Comparison of ENCODE assay signal across 9 mouse cellular contexts in the genomic region with DNA sequence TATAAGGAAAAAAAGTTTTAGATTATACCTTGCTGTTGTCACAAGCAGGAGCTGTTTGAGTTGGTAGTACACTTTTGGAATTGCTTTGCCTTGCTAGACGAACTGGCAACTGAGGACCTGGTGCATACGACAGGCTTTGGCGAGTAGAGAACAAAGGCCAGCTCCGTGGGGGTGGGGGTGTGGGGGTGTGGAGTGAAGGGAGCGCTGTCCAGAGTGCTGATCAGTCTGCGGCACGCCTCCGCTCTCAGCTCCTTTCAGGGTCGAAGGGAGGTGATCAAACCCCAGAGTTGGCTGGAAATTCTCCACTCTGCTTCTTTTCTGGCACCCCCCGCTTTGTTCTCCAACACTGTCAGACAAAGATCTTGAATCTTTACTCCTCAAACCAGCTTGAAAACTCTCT. TPM values are rescaled to one million over a fixed set of nuclear protein-coding genes. Genes with fewer than 3 reads are reported as not detected.
DNase-seq lines count a peak whose midpoint lies in the region; ATAC-seq and TF ChIP-seq lines count a peak whose summit lies in the region.
"Had no signal": no experiment of that assay in that cellular context is flagged by ENCODE, and none has a peak within 500 bp of the region (broad histone marks: within the 10 kb centered on the region; RNA-seq: fewer than 3 reads in every experiment).

No protein-coding gene starts in this region.

- ATAC-seq in midbrain, embryonic 15.5 days (replicated peaks): peak; percentile 44

- no peaks in the 10 kb centered on the region for H3K27me3 ChIP-seq in midbrain, embryonic 15.5 days (replicated peaks)

- H3K4me3 ChIP-seq in midbrain, embryonic 15.5 days: peak overlapping the region; percentile 28
- no peak overlapping the region for H3K4me3 ChIP-seq in left cerebral cortex, adult 2 months
- H3K4me3 ChIP-seq: liver, embryonic 13.5 days had no signal

- peaks cover 49% of the 10 kb centered on the region for H3K4me1 ChIP-seq in midbrain, embryonic 15.5 days
- H3K4me1 ChIP-seq: liver, embryonic 13.5 days had no signal

- peak overlapping the region; percentile 77 for H3K4me2 ChIP-seq in midbrain, embryonic 15.5 days
- H3K4me2 ChIP-seq: liver, embryonic 13.5 days had no signal

- no peaks in the 10 kb centered on the region for H3K9me3 ChIP-seq in midbrain, embryonic 15.5 days
- H3K9me3 ChIP-seq: liver, embryonic 13.5 days had no signal

- intact Hi-C loops in left cerebral cortex, postnatal 4 days (cut with DNase I): no loop called here
- intact Hi-C loops in left cerebral cortex, postnatal 36 days (cut with DNase I): no loop called here
- intact Hi-C loops in left cerebral cortex, adult 2 months (cut with DNase I): no loop called here

- peak overlapping the region; percentile 14; the same call in 1 of the 2 replicates for H3K9ac ChIP-seq in midbrain, embryonic 15.5 days
- H3K9ac ChIP-seq: liver, embryonic 13.5 days had no signal

- peak overlapping the region; percentile 79 for H3K27ac ChIP-seq in midbrain, embryonic 15.5 days
- no peak overlapping the region for H3K27ac ChIP-seq in left cerebral cortex, adult 2 months
- H3K27ac ChIP-seq: liver, embryonic 13.5 days had no signal

- WGBS in midbrain, embryonic 15.5 days: 1% methylated on average over 10 of the region's 10 CpGs

- peak; percentile 82 for DNase-seq in left cerebral cortex, postnatal 4 days
- DNase-seq in left cerebral cortex, postnatal 36 days (ENCODE audit: low spot score in 2 of 2): no peak
- DNase-seq in ZHBTc4 (ENCODE audit: low read depth, low spot score): peak; percentile 72
- peak; percentile 85 for DNase-seq in embryo, embryonic 10.5 days (ENCODE audit: low spot score)
- DNase-seq in kidney, adult 8-10 months: peak; percentile 8 to 46
- DNase-seq in left cerebral cortex, adult 2 months (ENCODE audit: extremely low spot score in 1 of 2, low spot score in 2 of 2): no peak
- DNase-seq in layer of hippocampus, adult 11-12 months (ENCODE audit: low spot score): no peak
- DNase-seq: liver, embryonic 13.5 days had no signal

- H3K36me3 ChIP-seq in midbrain, embryonic 15.5 days (replicated peaks): no peaks in the 10 kb centered on the region
- H3K36me3 ChIP-seq: liver, embryonic 13.5 days had no signal

- TF ChIP-seq CTCF in left cerebral cortex, adult 2 months (IDR thresholded peaks at IDR 0.05): no peak

RNA-seq across cellular contexts. Expression of a gene that starts 1.5 kb away (rescaled TPM):
- 10 to 100 TPM; 35.7 to 37.7 TPM for total RNA-seq in left cerebral cortex, postnatal 4 days (2021)
- total RNA-seq in left cerebral cortex, postnatal 36 days (2021): 10 to 100 TPM; 11.7 to 29.5 TPM
- polyA plus RNA-seq in midbrain, embryonic 15.5 days (2015; fragmentation: Nextera tagmentation; extraction: Ambion mirVana): 22.0 and 24.6 TPM in 2 replicates
- 10 to 100 TPM; 17.9 to 19.6 TPM for total RNA-seq in left cerebral cortex, adult 2 months (2021)
- polyA plus RNA-seq: liver, embryonic 13.5 days had no signal

RNA-seq across cellular contexts. Expression of a gene that starts 49.8 kb away (rescaled TPM):
- total RNA-seq in left cerebral cortex, postnatal 4 days (2021): 10 to 100 TPM; 73.1 to 73.8 TPM
- 10 to 100 TPM; 54.7 to 55.4 TPM for total RNA-seq in left cerebral cortex, postnatal 36 days (2021)
- polyA plus RNA-seq in midbrain, embryonic 15.5 days (2015; fragmentation: Nextera tagmentation; extraction: Ambion mirVana): 106 and 107 TPM in 2 replicates
- total RNA-seq in left cerebral cortex, adult 2 months (2021): 10 to 100 TPM; 48.7 to 53.2 TPM

Comparison
In these comparisons a context has a peak if more than half of its experiments do, and no peak if none do; other contexts are left out.
1. DNase-seq: peak in left cerebral cortex, postnatal 4 days (single experiment), ZHBTc4 (single experiment), embryo, embryonic 10.5 days (single experiment) and kidney, adult 8-10 months (2 of 2); none in left cerebral cortex, postnatal 36 days (0 of 2), left cerebral cortex, adult 2 months (0 of 2) and layer of hippocampus, adult 11-12 months (single experiment).